Mouse (Mus musculus) frontal cortex, postnatal 36 days (tissue): ENCODE results near the gene Fam169a.

Source experiments
- DNase-seq, 2 experiments: peaks; one replicate each; pipeline ENCODE4 v3.0.0; 2022; ENCODE audit warnings: low spot score in 2 of 2

The Fam169a gene

DNA sequence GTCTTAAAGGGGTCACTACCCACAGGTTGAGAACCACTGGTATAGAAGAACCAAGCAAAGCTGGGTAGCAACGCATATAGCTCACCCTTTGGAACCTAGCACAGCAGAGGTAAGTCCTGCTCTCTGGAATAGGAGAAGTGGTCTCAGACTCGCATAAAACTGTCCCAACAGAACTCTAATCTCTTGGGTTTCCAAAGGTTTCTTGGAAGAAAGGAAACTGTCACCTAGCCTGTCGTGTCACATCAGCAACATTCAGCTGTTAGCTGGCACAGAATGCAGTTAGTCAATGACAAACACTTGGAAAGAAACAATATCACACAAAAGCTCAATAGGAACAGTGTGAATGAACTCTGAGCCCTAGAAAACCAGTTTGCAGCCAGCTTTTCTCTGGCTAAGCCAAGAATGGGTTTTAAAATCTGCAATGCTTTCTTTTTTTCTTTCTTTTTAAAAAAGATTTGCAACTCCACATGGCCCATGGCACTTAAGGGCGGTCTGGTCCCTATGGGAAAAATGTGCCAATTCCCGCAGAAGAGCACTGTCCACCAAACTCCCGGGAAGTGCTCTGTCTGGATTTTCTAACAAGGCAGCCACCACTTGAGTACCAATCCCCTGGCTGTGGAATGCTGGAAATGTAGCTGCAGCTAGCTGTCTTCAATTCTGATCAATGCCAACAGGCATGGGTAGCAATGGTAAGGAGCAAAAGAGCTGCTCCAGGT, 113.2 kb downstream of the Fam169a start:
- DNase-seq: no peak
